23 mouse cellular contexts compared by ENCODE assay signal in genomic region chr4:51658286-51658685, GRCm38 (mm10).
A peak's percentile ranks its signal among the peaks of the same experiment; 100 is the strongest.
DNase-seq lines count a peak whose midpoint lies in the region; ATAC-seq and TF ChIP-seq lines count a peak whose summit lies in the region.
"Had no signal": no experiment of that assay in that cellular context is flagged by ENCODE, and none has a peak within 500 bp of the region (broad histone marks: within the 10 kb centered on the region; RNA-seq: fewer than 3 reads in every experiment).

No protein-coding gene starts in this region.

- H3K9me3 ChIP-seq in hindbrain, postnatal 0 days (ENCODE audit: low read length) = no peaks in the 10 kb centered on the region
- no peaks in the 10 kb centered on the region for H3K9me3 ChIP-seq in hindbrain, embryonic 13.5 days
- H3K9me3 ChIP-seq: embryonic facial prominence, embryonic 13.5 days; forebrain, embryonic 10.5 days; heart, embryonic 13.5 days; hindbrain, embryonic 10.5 days; hindbrain, embryonic 15.5 days had no signal

- DNase-seq in gastrocnemius, adult 18-20 months (ENCODE audit: low spot score) = peak; percentile 42
- no peak for DNase-seq in gastrocnemius, adult 8-10 months (ENCODE audit: low spot score in 2 of 2)
- peak; percentile 2 for DNase-seq in hindbrain, postnatal 0 days (ENCODE audit: low spot score)
- DNase-seq in brain, adult 2 months (ENCODE audit: low read depth, low spot score) = peak; percentile 8
- peak; percentile 48 for DNase-seq in skeletal muscle tissue, adult 2 months (ENCODE audit: low read depth, low spot score)
- no peak for DNase-seq in frontal cortex, adult 2 months (ENCODE audit: extremely low spot score in 1 of 2, low spot score in 1 of 2)
- DNase-seq: adrenal gland, postnatal 10 days; B cell, adult 2 months; cerebellum, postnatal 25 days; gastrocnemius, adult 2 months; gastrocnemius, postnatal 36 days; kidney, adult 8-10 months had no signal

- no peaks in the 10 kb centered on the region for H3K4me1 ChIP-seq in hindbrain, postnatal 0 days (ENCODE audit: insufficient read depth, low read length)
- no peaks in the 10 kb centered on the region for H3K4me1 ChIP-seq in hindbrain, embryonic 13.5 days (replicated peaks)
- H3K4me1 ChIP-seq: embryonic facial prominence, embryonic 13.5 days; forebrain, embryonic 10.5 days; heart, embryonic 13.5 days; hindbrain, embryonic 10.5 days; hindbrain, embryonic 15.5 days had no signal

- H3K27me3 ChIP-seq in hindbrain, postnatal 0 days (ENCODE audit: insufficient read depth, low read length) = no peaks in the 10 kb centered on the region
- H3K27me3 ChIP-seq in hindbrain, embryonic 13.5 days = no peaks in the 10 kb centered on the region
- H3K27me3 ChIP-seq: embryonic facial prominence, embryonic 13.5 days; heart, embryonic 13.5 days; hindbrain, embryonic 15.5 days had no signal

- H3K9ac ChIP-seq in hindbrain, postnatal 0 days (replicated peaks; ENCODE audit: low read length) = no peak overlapping the region
- no peak overlapping the region for H3K9ac ChIP-seq in hindbrain, embryonic 13.5 days
- H3K9ac ChIP-seq: embryonic facial prominence, embryonic 13.5 days; heart, embryonic 13.5 days; hindbrain, embryonic 15.5 days had no signal

- no peak for ATAC-seq in hindbrain, postnatal 0 days
- no peak for ATAC-seq in hindbrain, embryonic 13.5 days (ENCODE audit: low FRiP score)
- ATAC-seq: CD4-positive, CD25-positive, alpha-beta regulatory T cell, adult 4 months; forebrain, embryonic 14.5 days; inflammation-experienced regulatory T-cells, adult 6 months; intestine, postnatal 0 days had no signal

- no peak overlapping the region for H3K4me3 ChIP-seq in hindbrain, postnatal 0 days (ENCODE audit: low read length)
- no peak overlapping the region for H3K4me3 ChIP-seq in hindbrain, embryonic 13.5 days
- H3K4me3 ChIP-seq: embryonic facial prominence, embryonic 13.5 days; forebrain, embryonic 10.5 days; gastrocnemius, adult 2 months; heart, embryonic 13.5 days; hindbrain, embryonic 10.5 days; hindbrain, embryonic 15.5 days had no signal

- H3K36me3 ChIP-seq in hindbrain, postnatal 0 days (ENCODE audit: insufficient read depth, low read length) = no peaks in the 10 kb centered on the region
- no peaks in the 10 kb centered on the region for H3K36me3 ChIP-seq in hindbrain, embryonic 13.5 days
- H3K36me3 ChIP-seq: embryonic facial prominence, embryonic 13.5 days; forebrain, embryonic 10.5 days; G1E; heart, embryonic 13.5 days; hindbrain, embryonic 10.5 days; hindbrain, embryonic 15.5 days had no signal

- H3K27ac ChIP-seq in hindbrain, postnatal 0 days = no peak overlapping the region
- no peak overlapping the region for H3K27ac ChIP-seq in hindbrain, embryonic 13.5 days
- H3K27ac ChIP-seq: embryonic facial prominence, embryonic 13.5 days; forebrain, embryonic 10.5 days; gastrocnemius, adult 2 months; heart, embryonic 13.5 days; hindbrain, embryonic 10.5 days; hindbrain, embryonic 15.5 days had no signal

- no peak overlapping the region for H3K4me2 ChIP-seq in hindbrain, postnatal 0 days (ENCODE audit: low read depth, low read length)
- no peak overlapping the region for H3K4me2 ChIP-seq in hindbrain, embryonic 13.5 days
- H3K4me2 ChIP-seq: embryonic facial prominence, embryonic 13.5 days; heart, embryonic 13.5 days; hindbrain, embryonic 15.5 days had no signal

- no peak for TF ChIP-seq CTCF in hindbrain, postnatal 0 days (IDR thresholded peaks at IDR 0.05; ENCODE audit: low read depth)

Comparison
In these comparisons a context has a peak if more than half of its experiments do, and no peak if none do; other contexts are left out.
1. DNase-seq: peak in gastrocnemius, adult 18-20 months (single experiment), hindbrain, postnatal 0 days (single experiment), brain, adult 2 months (single experiment) and skeletal muscle tissue, adult 2 months (single experiment); none in gastrocnemius, adult 8-10 months (0 of 2) and frontal cortex, adult 2 months (0 of 2).